Mouse (Mus musculus): Measurements from ENCODE around the gene Vmn1r5. TPM values are rescaled to one million over a fixed set of nuclear protein-coding genes. Genes with fewer than 3 reads are reported as not detected.

Vmn1r5 gene
- polyA plus RNA-seq (2017; shearing (Covaris generic)) = not detected

GRCm38 (mm10) chr6:56969973-56970372 is at the start of gene Vmn1r5:
Gene Vmn1r5, plus strand, starts transcription at chr6:56970273.

GRCm38 (mm10) chr6:56923726-56924707 is 46.1 kb upstream of the Vmn1r5 start, which contains the start of the genes Nt5c3 and Vmn1r4:
Gene Nt5c3, minus strand, starts transcription at chr6:56923932.
Gene Vmn1r4, plus strand, starts transcription at chr6:56924015.

GRCm38 (mm10) chr6:56996943-56997342 is 26.9 kb downstream of the Vmn1r5 start, which contains the start of gene Vmn1r6:
Gene Vmn1r6, plus strand, starts transcription at chr6:56997243.

GRCm38 (mm10) chr6:57025224-57025623 is 55.2 kb downstream of the Vmn1r5 start, which contains the start of gene Vmn1r7:
Gene Vmn1r7, minus strand, starts transcription at chr6:57025324.

GRCm38 (mm10) chr6:57031984-57032383 is 61.9 kb downstream of the Vmn1r5 start, which contains the start of gene Vmn1r8:
Gene Vmn1r8, plus strand, starts transcription at chr6:57032284.

Other genes with a start within 250 kb of the Vmn1r5 start
- gene Kbtbd2, start 172.5 kb upstream of the Vmn1r5 start, polyA plus RNA-seq (2017; shearing (Covaris generic)) = 21.6 TPM
- gene Fkbp9, start 138.2 kb upstream of the Vmn1r5 start, polyA plus RNA-seq (2017; shearing (Covaris generic)) = not detected
- 55.5 TPM for gene Nt5c3, start 46.3 kb upstream of the Vmn1r5 start, polyA plus RNA-seq (2017; shearing (Covaris generic))
- 0.24 TPM for gene Vmn1r4, start 46.3 kb upstream of the Vmn1r5 start, polyA plus RNA-seq (2017; shearing (Covaris generic))
- gene Vmn1r6, start 27.0 kb downstream of the Vmn1r5 start, polyA plus RNA-seq (2017; shearing (Covaris generic)) = not detected
- not detected for gene Vmn1r7, start 55.1 kb downstream of the Vmn1r5 start, polyA plus RNA-seq (2017; shearing (Covaris generic))
- not detected for gene Vmn1r8, start 62.0 kb downstream of the Vmn1r5 start, polyA plus RNA-seq (2017; shearing (Covaris generic))
- gene Vmn1r9, start 96.5 kb downstream of the Vmn1r5 start, polyA plus RNA-seq (2017; shearing (Covaris generic)) = not detected
- not detected for gene Vmn1r10, start 139.2 kb downstream of the Vmn1r5 start, polyA plus RNA-seq (2017; shearing (Covaris generic))
- gene Vmn1r11, start 163.2 kb downstream of the Vmn1r5 start, polyA plus RNA-seq (2017; shearing (Covaris generic)) = not detected
- gene Vmn1r12, start 186.6 kb downstream of the Vmn1r5 start, polyA plus RNA-seq (2017; shearing (Covaris generic)) = not detected
- 0.21 TPM for gene Vmn1r13, start 233.0 kb downstream of the Vmn1r5 start, polyA plus RNA-seq (2017; shearing (Covaris generic))

All from inflammation-experienced regulatory T-cells, adult 16 weeks (primary cell).